Mouse (Mus musculus): ENCODE measurements around the gene Fgf5. TPM values are rescaled to one million over a fixed set of nuclear protein-coding genes. Genes with fewer than 3 reads are reported as not detected.

Gene Fgf5
- total RNA-seq, 2 experiments from 2014 or later = 2.8 to 3.8 TPM

- no peak for DNase-seq (ENCODE audit: low spot score in 2 of 2)
Observed at GRCm38 (mm10) chr5:98300079-98300478, 46.1 kb downstream of the Fgf5 start.

GRCm38 (mm10) chr5:98305673-98306072 is 51.7 kb downstream of the Fgf5 start:
- DNase-seq (ENCODE audit: low spot score in 2 of 2) = no peak

- no peak for DNase-seq (ENCODE audit: low spot score in 2 of 2)
Observed at GRCm38 (mm10) chr5:98306528-98306927, 52.5 kb downstream of the Fgf5 start.

- no peak for DNase-seq (ENCODE audit: low spot score in 2 of 2)
Observed at GRCm38 (mm10) chr5:98326625-98327024, 72.6 kb downstream of the Fgf5 start.

Other genes with a start within 250 kb of the Fgf5 start
- 1 to 10 TPM; 2.6 to 2.7 TPM for gene Antxr2, start 223.1 kb upstream of the Fgf5 start, total RNA-seq (2021)
- gene Prdm8, start 87.0 kb upstream of the Fgf5 start, total RNA-seq (2021) = 10 to 100 TPM; 45.0 to 55.4 TPM
- 1 to 10 TPM in 1 of 2 experiments, not detected in 1; 2.2 TPM for gene Cfap299, start 75.1 kb downstream of the Fgf5 start, total RNA-seq (2021)